Mouse (Mus musculus) telencephalon, adult 2 months (tissue): ENCODE data around the gene Ttc26.

ENCODE experiments used
- DNase-seq: peaks from one replicate; pipeline ENCODE4 v3.0.0-alpha.2; 2011; ENCODE audit warnings: low read depth, low spot score

The Ttc26 gene

GRCm38 (mm10) chr6:38381129-38381771 is at the start of gene Ttc26:
Gene Ttc26, plus strand, starts transcription at chr6:38381469.
- DNase-seq, result peak; percentile 88

DNA sequence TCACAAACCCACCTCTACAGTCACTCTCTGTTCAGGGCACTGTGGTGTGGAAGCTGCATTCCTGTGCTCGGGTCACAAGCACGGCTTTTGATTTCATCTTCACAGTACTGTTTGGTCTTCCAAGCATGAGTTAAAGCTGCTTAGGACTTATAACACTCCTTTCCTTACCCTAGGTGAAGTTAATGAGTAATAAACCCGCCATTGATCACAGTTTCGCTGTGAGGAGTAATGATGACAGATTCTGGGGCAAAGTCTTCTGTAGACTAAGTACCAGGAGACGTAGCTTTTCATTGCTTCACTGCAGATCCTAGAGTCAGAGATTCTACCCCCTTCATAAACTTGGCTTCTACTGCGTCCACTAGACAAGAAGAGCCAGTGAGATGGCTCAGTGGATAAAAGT is 46.0 kb upstream of the Ttc26 start:
- no peak for DNase-seq

GRCm38 (mm10) chr6:38337166-38337705 is 44.0 kb upstream of the Ttc26 start:
- no peak for DNase-seq

GRCm38 (mm10) chr6:38337951-38338350 is 43.3 kb upstream of the Ttc26 start:
- no peak for DNase-seq

DNA sequence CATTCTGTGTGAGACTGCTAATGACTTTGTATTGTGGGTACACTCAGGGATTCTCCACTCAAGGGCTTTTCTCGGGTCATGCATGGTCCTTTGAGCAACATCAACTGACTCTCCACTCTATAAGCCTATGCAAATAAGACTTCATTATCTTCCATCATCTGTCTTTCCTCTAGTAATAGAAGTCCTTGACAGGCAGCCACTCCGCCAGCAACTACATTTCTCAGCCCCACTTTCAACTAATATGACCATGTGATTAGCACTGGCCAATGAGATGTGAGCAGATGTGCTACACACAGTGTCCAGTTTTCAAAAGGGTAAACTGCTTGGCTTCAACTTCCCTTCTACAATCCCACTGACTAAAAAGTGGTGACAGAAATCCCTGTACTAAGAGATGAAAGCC is 42.2 kb upstream of the Ttc26 start:
- DNase-seq, result no peak

- DNase-seq, result no peak
These were observed 39.3 kb upstream of the Ttc26 start for GRCm38 (mm10) chr6:38341751-38342665.

- no peak for DNase-seq
These were observed 38.6 kb upstream of the Ttc26 start for GRCm38 (mm10) chr6:38342666-38342992.

- DNase-seq, result no peak
These were observed 37.7 kb upstream of the Ttc26 start for GRCm38 (mm10) chr6:38343581-38343980.

- no peak for DNase-seq
These were observed 37.1 kb upstream of the Ttc26 start for GRCm38 (mm10) chr6:38344006-38344670.

DNA sequence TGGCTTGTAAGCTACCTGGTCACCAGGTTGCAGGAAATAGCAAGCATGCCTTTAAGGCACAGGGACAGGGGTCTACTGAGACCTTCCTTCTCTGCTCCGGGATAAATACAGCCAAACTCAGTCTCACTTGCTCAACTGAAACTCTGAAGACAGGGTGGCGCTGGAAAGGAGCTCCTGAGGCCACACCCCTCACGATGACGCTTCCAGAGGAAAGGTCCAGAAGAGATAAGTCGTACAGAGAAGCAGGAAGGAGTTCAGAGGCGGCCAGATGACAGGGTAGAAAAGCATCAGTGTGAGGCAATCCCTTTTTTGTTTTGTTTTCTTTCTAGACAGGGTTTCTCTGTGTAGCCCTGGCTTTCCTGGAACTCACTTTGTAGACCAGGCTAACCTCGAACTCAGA is 35.5 kb upstream of the Ttc26 start:
- no peak for DNase-seq

- DNase-seq, result no peak
These were observed 33.4 kb upstream of the Ttc26 start for GRCm38 (mm10) chr6:38347875-38348274.

DNA sequence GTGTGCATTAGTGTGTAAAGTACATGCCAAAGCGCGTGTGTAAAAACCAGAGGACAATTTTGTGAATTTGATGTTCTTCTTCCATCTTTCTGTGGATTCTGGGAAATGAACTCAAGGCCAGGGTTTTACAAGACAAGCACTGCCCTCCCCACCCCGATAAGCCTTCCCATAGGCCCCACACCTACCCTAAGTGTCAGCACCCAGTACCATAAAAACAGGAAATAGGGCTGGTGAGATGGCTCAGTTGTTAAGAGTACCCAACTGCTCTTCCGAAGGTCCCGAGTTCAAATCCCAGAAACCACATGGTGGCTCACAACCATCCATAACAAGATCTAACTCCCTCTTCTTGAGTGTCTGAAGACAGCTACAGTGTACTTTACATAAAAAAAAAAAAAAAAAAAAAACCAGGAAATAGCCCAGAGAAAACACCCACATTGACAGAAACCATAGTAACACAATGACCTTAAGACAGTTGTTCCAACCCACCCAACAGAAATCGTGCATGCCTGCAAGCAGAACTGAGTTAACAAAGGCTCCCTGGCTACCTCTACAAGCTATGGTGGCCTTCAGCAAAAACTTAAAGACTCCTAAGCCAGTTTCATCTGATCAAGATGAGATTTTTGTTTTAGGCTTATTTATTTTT is 32.3 kb upstream of the Ttc26 start:
- DNase-seq, result no peak

- no peak for DNase-seq
These were observed 31.5 kb upstream of the Ttc26 start for GRCm38 (mm10) chr6:38349806-38350205.

- no peak for DNase-seq
These were observed 29.3 kb upstream of the Ttc26 start for GRCm38 (mm10) chr6:38351930-38352329.

GRCm38 (mm10) chr6:38352451-38352850 is 28.8 kb upstream of the Ttc26 start:
- no peak for DNase-seq

DNA sequence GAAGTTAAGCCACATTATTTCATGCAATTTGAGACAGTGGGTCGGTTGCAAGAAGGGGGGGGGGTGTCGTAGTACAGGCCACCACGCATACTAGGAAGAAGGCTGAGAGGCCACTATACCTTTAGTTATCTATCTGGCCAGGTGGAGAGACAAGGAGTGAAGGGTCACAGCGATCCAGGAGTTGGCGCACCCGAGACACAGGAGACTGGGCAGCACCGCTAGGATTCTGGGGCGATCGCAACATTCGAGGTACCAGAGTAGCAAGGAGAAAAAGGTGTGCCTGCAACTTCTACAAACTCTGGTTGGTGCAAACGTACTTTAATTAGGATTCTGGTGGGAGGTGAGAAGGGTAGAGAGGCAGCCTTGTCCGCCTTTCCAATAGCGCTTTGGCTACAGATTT is 28.1 kb upstream of the Ttc26 start:
- no peak for DNase-seq

DNA sequence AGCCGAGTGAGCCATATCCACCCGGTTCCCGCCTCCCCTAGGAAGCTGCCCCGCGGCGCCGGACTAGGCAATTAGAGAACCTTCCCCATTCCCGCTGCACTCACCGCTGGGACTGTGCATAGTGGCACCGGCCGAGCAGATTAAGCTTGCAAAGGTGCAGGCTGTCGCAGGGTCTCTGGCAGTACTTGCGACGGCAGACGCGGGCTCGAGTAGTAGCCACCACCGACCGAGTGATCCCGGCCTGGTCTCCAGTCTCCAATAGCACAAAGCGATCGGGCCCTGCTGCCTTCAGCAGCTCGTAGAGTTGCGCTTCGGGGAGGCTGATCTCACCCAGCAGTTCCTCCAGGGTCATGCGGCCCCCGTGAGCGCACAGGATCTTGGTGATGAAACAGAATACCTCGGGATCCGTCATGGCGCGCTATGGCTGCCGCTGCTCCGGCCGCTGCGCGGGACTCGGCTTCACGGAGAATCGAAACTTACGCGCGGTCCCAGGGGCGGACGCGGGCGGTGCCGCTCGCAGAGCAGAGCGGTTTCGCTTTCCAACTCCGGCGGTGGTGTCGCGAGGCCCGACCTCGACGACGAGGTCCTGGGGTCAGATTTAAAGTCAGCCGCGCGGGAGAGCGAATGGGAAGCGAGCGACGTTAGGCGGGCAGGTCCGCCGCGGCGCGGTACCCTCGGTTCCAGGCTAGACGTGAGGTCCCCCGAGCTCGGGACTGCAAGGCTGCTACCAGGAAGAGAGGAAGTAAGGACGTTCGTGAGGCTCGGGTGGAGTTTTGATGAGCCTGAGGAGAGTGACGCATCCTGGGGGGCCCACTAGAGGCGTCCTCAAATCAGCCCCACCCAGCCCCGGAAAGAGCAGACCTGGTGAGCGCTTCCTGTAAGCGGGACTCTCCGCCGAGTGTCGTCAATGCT is 27.2 kb upstream of the Ttc26 start, which contains the start of gene Zc3hav1:
Gene Zc3hav1 (minus strand): TSS at position 793 of the 912 bp plus-strand sequence.
- DNase-seq, result no peak

- DNase-seq, result no peak
These were observed 26.4 kb upstream of the Ttc26 start for GRCm38 (mm10) chr6:38354723-38355353.

- no peak for DNase-seq
These were observed 25.9 kb upstream of the Ttc26 start for GRCm38 (mm10) chr6:38355354-38355823.

DNA sequence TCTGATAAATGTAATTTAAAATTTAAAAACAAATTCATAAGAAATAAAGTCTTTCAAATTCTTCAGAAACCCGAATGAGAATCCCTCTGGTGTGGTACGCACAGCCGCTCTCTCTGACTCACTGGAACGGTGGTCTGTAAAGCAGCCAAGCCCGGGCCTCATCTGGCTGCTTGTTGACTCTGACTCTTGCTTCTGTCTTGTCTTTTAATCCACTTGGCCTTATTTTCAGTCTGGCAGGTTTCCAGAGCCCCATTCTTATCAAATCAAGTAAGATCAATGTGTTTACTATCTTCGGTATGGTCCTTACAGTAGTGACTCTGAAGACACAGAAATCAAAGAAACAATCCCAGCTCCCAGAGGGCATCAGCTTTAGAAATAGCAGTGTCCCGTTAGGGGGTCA is 25.4 kb upstream of the Ttc26 start:
- DNase-seq, result no peak
